In the genomic region with DNA sequence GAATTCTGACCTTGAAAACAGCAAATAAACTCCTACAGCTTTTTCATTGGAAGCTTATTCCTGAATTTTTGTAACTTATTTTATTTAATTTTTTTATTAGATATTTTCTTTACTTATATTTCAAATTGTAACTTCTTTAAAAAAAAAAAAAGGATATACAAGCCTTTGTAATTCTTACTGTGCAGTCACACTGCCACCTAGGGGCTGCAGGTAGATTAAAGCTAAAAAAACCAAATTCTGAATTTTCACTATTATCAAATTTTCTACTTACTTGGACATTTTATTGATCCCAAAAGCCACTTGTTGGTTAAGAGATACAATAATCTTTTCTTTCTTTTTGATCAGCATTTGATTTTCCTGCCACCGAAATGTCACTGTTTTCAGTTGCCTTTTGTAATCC, we compare ENCODE assay signal across 10 mouse cellular contexts. TPM values are rescaled to one million over a fixed set of nuclear protein-coding genes. Genes with fewer than 3 reads are reported as not detected.
DNase-seq lines count a peak whose midpoint lies in the region; ATAC-seq and TF ChIP-seq lines count a peak whose summit lies in the region.
"Had no signal": no experiment of that assay in that cellular context is flagged by ENCODE, and none has a peak within 500 bp of the region (broad histone marks: within the 10 kb centered on the region; RNA-seq: fewer than 3 reads in every experiment).

No protein-coding gene starts in this region.

- WGBS in forebrain, postnatal 0 days = 79% methylated on average over 1 of the region's 1 CpGs
- 79% methylated on average over 1 of the region's 1 CpGs for WGBS in forebrain, embryonic 13.5 days
- WGBS in forebrain, embryonic 11.5 days = 88% methylated on average over 1 of the region's 1 CpGs

- peaks cover 24% of the 10 kb centered on the region for H3K36me3 ChIP-seq in forebrain, postnatal 0 days (ENCODE audit: insufficient read depth)
- peaks cover 32% of the 10 kb centered on the region for H3K36me3 ChIP-seq in forebrain, embryonic 13.5 days (ENCODE audit: poor library complexity, severe bottlenecking)
- peaks cover 2% of the 10 kb centered on the region; the same call in 1 of the 2 replicates for H3K36me3 ChIP-seq in splenic B cell, adult 2 months (ENCODE audit: control insufficient read depth, insufficient read depth, low read length, poor library complexity, severe bottlenecking)
- no peaks in the 10 kb centered on the region for H3K36me3 ChIP-seq in forebrain, embryonic 11.5 days (ENCODE audit: control insufficient read depth, insufficient read depth, low read length)

- H3K27ac ChIP-seq in forebrain, postnatal 0 days (ENCODE audit: low read depth, low read length) = no peak overlapping the region
- no peak overlapping the region for H3K27ac ChIP-seq in forebrain, embryonic 13.5 days
- no peak overlapping the region for H3K27ac ChIP-seq in forebrain, embryonic 11.5 days (ENCODE audit: low read depth, low read length)
- H3K27ac ChIP-seq: heart, embryonic 15.5 days; lung, embryonic 15.5 days had no signal

- no peaks in the 10 kb centered on the region for H3K27me3 ChIP-seq in forebrain, postnatal 0 days (ENCODE audit: insufficient read depth, low read length)
- H3K27me3 ChIP-seq in forebrain, embryonic 13.5 days = no peaks in the 10 kb centered on the region
- H3K27me3 ChIP-seq in splenic B cell, adult 2 months (ENCODE audit: control insufficient read depth, insufficient read depth, low read length, poor library complexity, severe bottlenecking) = no peaks in the 10 kb centered on the region
- H3K27me3 ChIP-seq in forebrain, embryonic 11.5 days (ENCODE audit: control insufficient read depth, insufficient read depth, low read length) = no peaks in the 10 kb centered on the region
- H3K27me3 ChIP-seq: heart, embryonic 15.5 days; lung, embryonic 15.5 days had no signal

- DNase-seq in forebrain, postnatal 0 days = peak; percentile 62
- peak; percentile 22 for DNase-seq in lung, postnatal 10 days
- DNase-seq in lung, postnatal 25 days (ENCODE audit: low spot score) = no peak
- DNase-seq in brain, adult 2 months (ENCODE audit: low read depth, low spot score) = peak; percentile 39
- DNase-seq in splenic B cell, adult 2 months (ENCODE audit: low read depth, low spot score) = peak; percentile 47
- no peak for DNase-seq in forebrain, embryonic 11.5 days (ENCODE audit: low spot score)
- DNase-seq in heart, adult 9 months (ENCODE audit: low spot score in 2 of 2) = no peak

- no peak overlapping the region for H3K9ac ChIP-seq in forebrain, postnatal 0 days
- no peak overlapping the region for H3K9ac ChIP-seq in forebrain, embryonic 13.5 days
- no peak overlapping the region for H3K9ac ChIP-seq in forebrain, embryonic 11.5 days (ENCODE audit: low read length)
- H3K9ac ChIP-seq: heart, embryonic 15.5 days; lung, embryonic 15.5 days had no signal

- no peaks in the 10 kb centered on the region for H3K4me1 ChIP-seq in forebrain, postnatal 0 days (ENCODE audit: insufficient read depth)
- H3K4me1 ChIP-seq in forebrain, embryonic 13.5 days = no peaks in the 10 kb centered on the region
- no peaks in the 10 kb centered on the region for H3K4me1 ChIP-seq in forebrain, embryonic 11.5 days (replicated peaks; ENCODE audit: control insufficient read depth, insufficient read depth, low read length)
- H3K4me1 ChIP-seq: heart, embryonic 15.5 days; lung, embryonic 15.5 days had no signal

- no peak for ATAC-seq in forebrain, postnatal 0 days
- no peak for ATAC-seq in forebrain, embryonic 13.5 days
- no peak for ATAC-seq in forebrain, embryonic 11.5 days (replicated peaks; ENCODE audit: low FRiP score)

- TF ChIP-seq CTCF in forebrain, postnatal 0 days (IDR thresholded peaks at IDR 0.05; ENCODE audit: low read depth) = peak; percentile 64

- H3K4me3 ChIP-seq in forebrain, postnatal 0 days (ENCODE audit: low read depth, low read length) = no peak overlapping the region
- no peak overlapping the region for H3K4me3 ChIP-seq in forebrain, embryonic 13.5 days
- H3K4me3 ChIP-seq in forebrain, embryonic 11.5 days (ENCODE audit: low read depth, low read length) = no peak overlapping the region
- H3K4me3 ChIP-seq: heart, embryonic 15.5 days; lung, embryonic 15.5 days had no signal

- no peaks in the 10 kb centered on the region for H3K9me3 ChIP-seq in forebrain, postnatal 0 days (ENCODE audit: low read length)
- H3K9me3 ChIP-seq in forebrain, embryonic 13.5 days (replicated peaks) = no peaks in the 10 kb centered on the region
- H3K9me3 ChIP-seq in forebrain, embryonic 11.5 days (ENCODE audit: control insufficient read depth, low read length) = no peaks in the 10 kb centered on the region
- H3K9me3 ChIP-seq: heart, embryonic 15.5 days; lung, embryonic 15.5 days had no signal

- H3K4me2 ChIP-seq in forebrain, postnatal 0 days (ENCODE audit: low read depth) = no peak overlapping the region
- no peak overlapping the region for H3K4me2 ChIP-seq in forebrain, embryonic 13.5 days
- H3K4me2 ChIP-seq in forebrain, embryonic 11.5 days (ENCODE audit: low read depth, low read length, severe bottlenecking) = no peak overlapping the region
- H3K4me2 ChIP-seq: heart, embryonic 15.5 days; lung, embryonic 15.5 days had no signal

RNA-seq across cellular contexts. Expression of a gene that starts 52.2 kb away (rescaled TPM):
- 129 and 149 TPM in 2 replicates for total RNA-seq in forebrain, postnatal 0 days (2014; rRNA removed)
- 35.8 and 46.7 TPM in 2 replicates for polyA plus RNA-seq in forebrain, postnatal 0 days (2015; fragmentation: Nextera tagmentation; extraction: Ambion mirVana)
- polyA plus RNA-seq in forebrain, embryonic 13.5 days (2015; fragmentation: Nextera tagmentation; extraction: Ambion mirVana) = 46.5 and 51.7 TPM in 2 replicates
- polyA plus RNA-seq in forebrain, embryonic 11.5 days (2014; fragmentation: Nextera tagmentation; extraction: Ambion mirVana) = 46.7 and 54.3 TPM in 2 replicates

RNA-seq across cellular contexts. Expression of a gene that starts 52.2 kb away (rescaled TPM):
- total RNA-seq in forebrain, postnatal 0 days (2014; rRNA removed) = 7.3 and 10.4 TPM in 2 replicates
- polyA plus RNA-seq in forebrain, postnatal 0 days (2015; fragmentation: Nextera tagmentation; extraction: Ambion mirVana) = 4.1 and 4.3 TPM in 2 replicates
- 37.1 TPM in 2 replicates for polyA plus RNA-seq in forebrain, embryonic 13.5 days (2015; fragmentation: Nextera tagmentation; extraction: Ambion mirVana)
- 54.7 and 57.8 TPM in 2 replicates for polyA plus RNA-seq in forebrain, embryonic 11.5 days (2014; fragmentation: Nextera tagmentation; extraction: Ambion mirVana)

Comparison
In these comparisons a context has a peak if more than half of its experiments do, and no peak if none do; other contexts are left out.
1. DNase-seq: peak in forebrain, postnatal 0 days (single experiment), lung, postnatal 10 days (single experiment), brain, adult 2 months (single experiment) and splenic B cell, adult 2 months (single experiment); none in lung, postnatal 25 days (single experiment), forebrain, embryonic 11.5 days (single experiment) and heart, adult 9 months (0 of 2).